Mouse (Mus musculus): ENCODE results near the gene Rae1. TPM values are rescaled to one million over a fixed set of nuclear protein-coding genes. Genes with fewer than 3 reads are reported as not detected.

Gene Rae1
- polyA plus RNA-seq, 1 experiment from 2014 or later, result 156 TPM

Other genes starting within 250 kb of the Rae1 start
- gene Bmp7, start 59.8 kb upstream of the Rae1 start, polyA plus RNA-seq (2014; fragmentation: Nextera tagmentation; extraction: Ambion mirVana), result 8.7 and 11.4 TPM in 2 replicates
- gene Spo11, start 22.4 kb upstream of the Rae1 start, polyA plus RNA-seq (2014; fragmentation: Nextera tagmentation; extraction: Ambion mirVana), result 0.95 and 1.5 TPM in 2 replicates
- gene Rbm38, start 20.4 kb downstream of the Rae1 start, polyA plus RNA-seq (2014; fragmentation: Nextera tagmentation; extraction: Ambion mirVana), result 29.9 and 31.1 TPM in 2 replicates
- gene Ctcfl, start 119.4 kb downstream of the Rae1 start, polyA plus RNA-seq (2014; fragmentation: Nextera tagmentation; extraction: Ambion mirVana), result not detected in 2 replicates
- not detected in 2 replicates for gene Pck1, start 152.9 kb downstream of the Rae1 start, polyA plus RNA-seq (2014; fragmentation: Nextera tagmentation; extraction: Ambion mirVana)
- not detected in 2 replicates for gene Zbp1, start 218.8 kb downstream of the Rae1 start, polyA plus RNA-seq (2014; fragmentation: Nextera tagmentation; extraction: Ambion mirVana)

Data from forebrain, embryonic 14.5 days (tissue).